Mouse (Mus musculus): ENCODE measurements around the gene Kremen1. TPM values are rescaled to one million over a fixed set of nuclear protein-coding genes. Genes with fewer than 3 reads are reported as not detected.

Gene Kremen1
- polyA plus RNA-seq, 1 experiment from 2014 or later: 16.3 TPM

- WGBS (ENCODE audit: insufficient replicate concordance): 70% methylated on average over 4 of the region's 4 CpGs
- H3K4me2 ChIP-seq: no peak overlapping the region
- no peak overlapping the region for H3K27ac ChIP-seq (ENCODE audit: low read depth, low read length)
- H3K9me3 ChIP-seq (replicated peaks; ENCODE audit: control insufficient read depth, low read length): no peaks in the 10 kb centered on the region
- H3K4me1 ChIP-seq (ENCODE audit: control insufficient read depth, insufficient read depth, low read length): peaks cover 8% of the 10 kb centered on the region; the same call in 1 of the 2 replicates
- no peaks in the 10 kb centered on the region for H3K27me3 ChIP-seq (ENCODE audit: control insufficient read depth, insufficient read depth, low read length)
- H3K9ac ChIP-seq (ENCODE audit: low read depth, low read length): no peak overlapping the region
- ATAC-seq (replicated peaks; ENCODE audit: insufficient number of reproducible peaks, low FRiP score, low TSS enrichment): no peak
- H3K36me3 ChIP-seq (ENCODE audit: control insufficient read depth, insufficient read depth, low read length): no peaks in the 10 kb centered on the region
- H3K4me3 ChIP-seq (ENCODE audit: low read depth, low read length): no peak overlapping the region
These were observed 10.7 kb upstream of the Kremen1 start for GRCm38 (mm10) chr11:5272066-5272360.

GRCm38 (mm10) chr11:5271274-5272065 lies 10.1 kb upstream of the Kremen1 start:
- 65% methylated on average over 9 of the region's 9 CpGs for WGBS (ENCODE audit: insufficient replicate concordance)
- Histone ChIP-seq H3K27me3 (ENCODE audit: control insufficient read depth, insufficient read depth, low read length) (no peaks in the 10 kb centered on the region), H3K4me2 (no peak overlapping the region), H3K4me1 (ENCODE audit: control insufficient read depth, insufficient read depth, low read length) (peaks cover 8% of the 10 kb centered on the region), H3K27ac (ENCODE audit: low read depth, low read length) (no peak overlapping the region), H3K36me3 (ENCODE audit: control insufficient read depth, insufficient read depth, low read length) (no peaks in the 10 kb centered on the region), H3K9ac (ENCODE audit: low read depth, low read length) (no peak overlapping the region), H3K9me3 (replicated peaks; ENCODE audit: control insufficient read depth, low read length) (no peaks in the 10 kb centered on the region), H3K4me3 (ENCODE audit: low read depth, low read length) (no peak overlapping the region)
- no peak for ATAC-seq (replicated peaks; ENCODE audit: insufficient number of reproducible peaks, low FRiP score, low TSS enrichment)

GRCm38 (mm10) chr11:5269846-5270461 lies 8.6 kb upstream of the Kremen1 start:
- H3K4me3 ChIP-seq (ENCODE audit: low read depth, low read length): no peak overlapping the region
- no peak overlapping the region for H3K9ac ChIP-seq (ENCODE audit: low read depth, low read length)
- no peak for ATAC-seq (replicated peaks; ENCODE audit: insufficient number of reproducible peaks, low FRiP score, low TSS enrichment)
- no peak overlapping the region for H3K4me2 ChIP-seq
- no peaks in the 10 kb centered on the region for H3K27me3 ChIP-seq (ENCODE audit: control insufficient read depth, insufficient read depth, low read length)
- no peaks in the 10 kb centered on the region for H3K36me3 ChIP-seq (ENCODE audit: control insufficient read depth, insufficient read depth, low read length)
- H3K27ac ChIP-seq (ENCODE audit: low read depth, low read length): no peak overlapping the region
- peaks cover 14% of the 10 kb centered on the region for H3K4me1 ChIP-seq (ENCODE audit: control insufficient read depth, insufficient read depth, low read length)
- no peaks in the 10 kb centered on the region for H3K9me3 ChIP-seq (replicated peaks; ENCODE audit: control insufficient read depth, low read length)
- WGBS (ENCODE audit: insufficient replicate concordance): 86% methylated on average over 8 of the region's 8 CpGs

- no peak overlapping the region for H3K4me3 ChIP-seq (ENCODE audit: low read depth, low read length)
- no peak for ATAC-seq (replicated peaks; ENCODE audit: insufficient number of reproducible peaks, low FRiP score, low TSS enrichment)
- no peaks in the 10 kb centered on the region for H3K9me3 ChIP-seq (replicated peaks; ENCODE audit: control insufficient read depth, low read length)
- H3K27me3 ChIP-seq (ENCODE audit: control insufficient read depth, insufficient read depth, low read length): no peaks in the 10 kb centered on the region
- H3K27ac ChIP-seq (ENCODE audit: low read depth, low read length): peak overlapping the region; percentile 93
- WGBS (ENCODE audit: insufficient replicate concordance): 51% methylated on average over 8 of the region's 8 CpGs
- peak overlapping the region; percentile 14; the same call in 1 of the 2 replicates for H3K4me2 ChIP-seq
- peaks cover 9% of the 10 kb centered on the region for H3K4me1 ChIP-seq (ENCODE audit: control insufficient read depth, insufficient read depth, low read length)
- H3K36me3 ChIP-seq (ENCODE audit: control insufficient read depth, insufficient read depth, low read length): no peaks in the 10 kb centered on the region
- H3K9ac ChIP-seq (ENCODE audit: low read depth, low read length): no peak overlapping the region
These were observed 4.4 kb upstream of the Kremen1 start for GRCm38 (mm10) chr11:5265764-5266163.

- H3K36me3 ChIP-seq (ENCODE audit: control insufficient read depth, insufficient read depth, low read length): 0 out of 2 replicates have a peak, but pooled peaks cover 2% of the 10 kb centered on the region
- 52% methylated on average over 26 of the region's 26 CpGs for WGBS (ENCODE audit: insufficient replicate concordance)
- no peaks in the 10 kb centered on the region for H3K9me3 ChIP-seq (replicated peaks; ENCODE audit: control insufficient read depth, low read length)
- H3K4me2 ChIP-seq: no peak overlapping the region
- H3K4me1 ChIP-seq (ENCODE audit: control insufficient read depth, insufficient read depth, low read length): peaks cover 15% of the 10 kb centered on the region
- no peaks in the 10 kb centered on the region for H3K27me3 ChIP-seq (ENCODE audit: control insufficient read depth, insufficient read depth, low read length)
- no peak for ATAC-seq (replicated peaks; ENCODE audit: insufficient number of reproducible peaks, low FRiP score, low TSS enrichment)
- no peak overlapping the region for H3K27ac ChIP-seq (ENCODE audit: low read depth, low read length)
- H3K9ac ChIP-seq (ENCODE audit: low read depth, low read length): peak overlapping the region; percentile 30; the same call in 1 of the 2 replicates
- no peak overlapping the region for H3K4me3 ChIP-seq (ENCODE audit: low read depth, low read length)
These were observed 1.8 kb upstream of the Kremen1 start for GRCm38 (mm10) chr11:5263078-5263730.

GRCm38 (mm10) chr11:5260942-5261459 lies 357 bp downstream of the Kremen1 start:
- Histone ChIP-seq H3K9ac (ENCODE audit: low read depth, low read length) (peak overlapping the region; percentile 91), H3K4me2 (peak overlapping the region; percentile 82), H3K9me3 (replicated peaks; ENCODE audit: control insufficient read depth, low read length) (no peaks in the 10 kb centered on the region), H3K27ac (ENCODE audit: low read depth, low read length) (peak overlapping the region; percentile 75), H3K4me3 (ENCODE audit: low read depth, low read length) (peak overlapping the region; percentile 90), H3K4me1 (ENCODE audit: control insufficient read depth, insufficient read depth, low read length) (peaks cover 20% of the 10 kb centered on the region), H3K36me3 (ENCODE audit: control insufficient read depth, insufficient read depth, low read length) (0 out of 2 replicates have a peak, but pooled peaks cover 2% of the 10 kb centered on the region), H3K27me3 (ENCODE audit: control insufficient read depth, insufficient read depth, low read length) (no peaks in the 10 kb centered on the region)
- WGBS (ENCODE audit: insufficient replicate concordance): 1% methylated on average over 35 of the region's 42 CpGs
- peak; percentile 3; the same call in 1 of the 2 replicates for ATAC-seq (replicated peaks; ENCODE audit: insufficient number of reproducible peaks, low FRiP score, low TSS enrichment)

- H3K9ac ChIP-seq (ENCODE audit: low read depth, low read length): peak overlapping the region; percentile 91; the same call in 1 of the 2 replicates
- no peaks in the 10 kb centered on the region for H3K9me3 ChIP-seq (replicated peaks; ENCODE audit: control insufficient read depth, low read length)
- WGBS (ENCODE audit: insufficient replicate concordance): 49% methylated on average over 10 of the region's 10 CpGs
- peak overlapping the region; percentile 82 for H3K4me2 ChIP-seq
- 0 out of 2 replicates have a peak, but pooled peaks cover 2% of the 10 kb centered on the region for H3K36me3 ChIP-seq (ENCODE audit: control insufficient read depth, insufficient read depth, low read length)
- H3K27me3 ChIP-seq (ENCODE audit: control insufficient read depth, insufficient read depth, low read length): no peaks in the 10 kb centered on the region
- peak overlapping the region; percentile 90 for H3K4me3 ChIP-seq (ENCODE audit: low read depth, low read length)
- no peak for ATAC-seq (replicated peaks; ENCODE audit: insufficient number of reproducible peaks, low FRiP score, low TSS enrichment)
- peaks cover 23% of the 10 kb centered on the region for H3K4me1 ChIP-seq (ENCODE audit: control insufficient read depth, insufficient read depth, low read length)
- H3K27ac ChIP-seq (ENCODE audit: low read depth, low read length): 0 out of 2 replicates have a peak overlapping the region, but pooled peaks have one; percentile 62
These were observed 1.3 kb downstream of the Kremen1 start for GRCm38 (mm10) chr11:5259944-5260598.

GRCm38 (mm10) chr11:5258036-5258435 lies 3.3 kb downstream of the Kremen1 start:
- Histone ChIP-seq H3K4me1 (ENCODE audit: control insufficient read depth, insufficient read depth, low read length) (peaks cover 32% of the 10 kb centered on the region), H3K36me3 (ENCODE audit: control insufficient read depth, insufficient read depth, low read length) (0 out of 2 replicates have a peak, but pooled peaks cover 2% of the 10 kb centered on the region), H3K27ac (ENCODE audit: low read depth, low read length) (no peak overlapping the region), H3K9ac (ENCODE audit: low read depth, low read length) (no peak overlapping the region), H3K9me3 (replicated peaks; ENCODE audit: control insufficient read depth, low read length) (no peaks in the 10 kb centered on the region), H3K4me2 (no peak overlapping the region), H3K27me3 (ENCODE audit: control insufficient read depth, insufficient read depth, low read length) (no peaks in the 10 kb centered on the region), H3K4me3 (ENCODE audit: low read depth, low read length) (no peak overlapping the region)
- 92% methylated on average over 6 of the region's 6 CpGs for WGBS (ENCODE audit: insufficient replicate concordance)
- ATAC-seq (replicated peaks; ENCODE audit: insufficient number of reproducible peaks, low FRiP score, low TSS enrichment): no peak

All from heart, embryonic 11.5 days (tissue).